Mouse (Mus musculus): ENCODE data around the gene Tpd52l1. TPM values are rescaled to one million over a fixed set of nuclear protein-coding genes. Genes with fewer than 3 reads are reported as not detected.

The Tpd52l1 gene
- polyA plus RNA-seq, 1 experiment = 25.1 TPM

GRCm38 (mm10) chr10:31354886-31355461, 90.8 kb downstream of the Tpd52l1 start:
- H3K9ac ChIP-seq (ENCODE audit: low read depth, poor library complexity, severe bottlenecking) = no peak overlapping the region

GRCm38 (mm10) chr10:31354141-31354540, 91.6 kb downstream of the Tpd52l1 start:
- Histone ChIP-seq H3K4me1 (ENCODE audit: control insufficient read depth, insufficient read depth, low read length) (no peaks in the 10 kb centered on the region), H3K4me3 (ENCODE audit: low read depth, low read length) (no peak overlapping the region), H3K27me3 (ENCODE audit: control insufficient read depth, insufficient read depth, low read length, poor library complexity, severe bottlenecking) (no peaks in the 10 kb centered on the region), H3K9me3 (replicated peaks; ENCODE audit: control insufficient read depth, insufficient read depth, low read length, poor library complexity, severe bottlenecking) (peaks cover 5% of the 10 kb centered on the region), H3K36me3 (ENCODE audit: control insufficient read depth, insufficient read depth, low read length, poor library complexity, severe bottlenecking) (no peaks in the 10 kb centered on the region; the same call in 1 of the 2 replicates), H3K27ac (ENCODE audit: insufficient read depth, low read length) (no peak overlapping the region), H3K9ac (ENCODE audit: low read depth, poor library complexity, severe bottlenecking) (no peak overlapping the region)
- TF ChIP-seq CTCF (IDR thresholded peaks at IDR 0.05; ENCODE audit: low read depth, low read length) (no peak), EP300 (IDR thresholded peaks at IDR 0.05; ENCODE audit: insufficient read depth, low read depth, low read length) (no peak), POLR2A (IDR thresholded peaks at IDR 0.05; ENCODE audit: insufficient read depth, low read length) (no peak)

More at GRCm38 (mm10) chr10:31354886-31355461, 90.8 kb downstream of the Tpd52l1 start:
- Histone ChIP-seq H3K4me3 (ENCODE audit: low read depth, low read length) (no peak overlapping the region), H3K27me3 (ENCODE audit: control insufficient read depth, insufficient read depth, low read length, poor library complexity, severe bottlenecking) (no peaks in the 10 kb centered on the region), H3K4me1 (ENCODE audit: control insufficient read depth, insufficient read depth, low read length) (no peaks in the 10 kb centered on the region), H3K9me3 (replicated peaks; ENCODE audit: control insufficient read depth, insufficient read depth, low read length, poor library complexity, severe bottlenecking) (peaks cover 5% of the 10 kb centered on the region), H3K27ac (ENCODE audit: insufficient read depth, low read length) (no peak overlapping the region), H3K36me3 (ENCODE audit: control insufficient read depth, insufficient read depth, low read length, poor library complexity, severe bottlenecking) (no peaks in the 10 kb centered on the region; the same call in 1 of the 2 replicates)
- TF ChIP-seq EP300 (IDR thresholded peaks at IDR 0.05; ENCODE audit: insufficient read depth, low read depth, low read length) = no peak
- no peak for TF ChIP-seq CTCF (IDR thresholded peaks at IDR 0.05; ENCODE audit: low read depth, low read length)
- TF ChIP-seq POLR2A (IDR thresholded peaks at IDR 0.05; ENCODE audit: insufficient read depth, low read length) = no peak

DNA sequence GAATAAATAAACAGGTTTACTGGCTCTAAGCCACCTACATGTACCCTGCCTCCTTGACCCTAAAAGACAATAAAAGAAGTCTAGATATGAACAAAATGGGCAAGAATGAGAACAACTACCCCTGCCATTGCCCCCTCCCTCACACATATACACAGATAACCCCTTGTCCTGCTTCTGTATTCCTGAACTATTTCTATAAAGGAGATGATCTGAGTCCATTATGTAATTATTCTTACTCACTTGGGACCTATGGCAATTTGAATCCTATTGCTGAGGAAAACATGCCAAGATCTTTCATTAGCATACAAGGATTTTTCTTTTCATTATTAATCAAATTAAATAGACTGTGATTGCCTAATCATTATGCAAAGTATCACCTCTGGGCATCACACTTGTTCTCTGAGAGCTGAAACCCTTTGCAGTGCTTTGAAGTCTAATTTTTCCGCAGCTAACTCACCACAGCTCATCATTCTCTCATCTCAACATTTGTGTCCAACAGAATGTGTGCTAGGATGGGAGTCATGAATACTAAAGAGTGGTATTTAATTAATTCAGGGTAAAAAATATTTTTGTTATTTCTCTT, 92.8 kb downstream of the Tpd52l1 start:
- Histone ChIP-seq H3K9ac (ENCODE audit: low read depth, poor library complexity, severe bottlenecking) (no peak overlapping the region), H3K4me1 (ENCODE audit: control insufficient read depth, insufficient read depth, low read length) (no peaks in the 10 kb centered on the region), H3K4me3 (ENCODE audit: low read depth, low read length) (no peak overlapping the region), H3K27me3 (ENCODE audit: control insufficient read depth, insufficient read depth, low read length, poor library complexity, severe bottlenecking) (no peaks in the 10 kb centered on the region), H3K27ac (ENCODE audit: insufficient read depth, low read length) (no peak overlapping the region), H3K36me3 (ENCODE audit: control insufficient read depth, insufficient read depth, low read length, poor library complexity, severe bottlenecking) (no peaks in the 10 kb centered on the region; the same call in 1 of the 2 replicates), H3K9me3 (replicated peaks; ENCODE audit: control insufficient read depth, insufficient read depth, low read length, poor library complexity, severe bottlenecking) (no peaks in the 10 kb centered on the region; the same call in none of the 2 replicates)
- no peak for TF ChIP-seq CTCF (IDR thresholded peaks at IDR 0.05; ENCODE audit: low read depth, low read length)
- no peak for TF ChIP-seq EP300 (IDR thresholded peaks at IDR 0.05; ENCODE audit: insufficient read depth, low read depth, low read length)
- no peak for TF ChIP-seq POLR2A (IDR thresholded peaks at IDR 0.05; ENCODE audit: insufficient read depth, low read length)

GRCm38 (mm10) chr10:31351056-31351455, 94.7 kb downstream of the Tpd52l1 start:
- Histone ChIP-seq H3K27me3 (ENCODE audit: control insufficient read depth, insufficient read depth, low read length, poor library complexity, severe bottlenecking) (no peaks in the 10 kb centered on the region), H3K4me1 (ENCODE audit: control insufficient read depth, insufficient read depth, low read length) (no peaks in the 10 kb centered on the region), H3K4me3 (ENCODE audit: low read depth, low read length) (no peak overlapping the region)

GRCm38 (mm10) chr10:31346401-31346800, 99.4 kb downstream of the Tpd52l1 start:
- H3K27ac ChIP-seq (ENCODE audit: insufficient read depth, low read length) = no peak overlapping the region
- H3K27me3 ChIP-seq (ENCODE audit: control insufficient read depth, insufficient read depth, low read length, poor library complexity, severe bottlenecking) = no peaks in the 10 kb centered on the region
- no peaks in the 10 kb centered on the region for H3K9me3 ChIP-seq (replicated peaks; ENCODE audit: control insufficient read depth, insufficient read depth, low read length, poor library complexity, severe bottlenecking)
- no peak overlapping the region for H3K4me3 ChIP-seq (ENCODE audit: low read depth, low read length)
- TF ChIP-seq EP300 (IDR thresholded peaks at IDR 0.05; ENCODE audit: insufficient read depth, low read depth, low read length) (no peak), CTCF (IDR thresholded peaks at IDR 0.05; ENCODE audit: low read depth, low read length) (no peak), POLR2A (IDR thresholded peaks at IDR 0.05; ENCODE audit: insufficient read depth, low read length) (no peak)
- no peak overlapping the region for H3K9ac ChIP-seq (ENCODE audit: low read depth, poor library complexity, severe bottlenecking)
- no peaks in the 10 kb centered on the region for H3K36me3 ChIP-seq (ENCODE audit: control insufficient read depth, insufficient read depth, low read length, poor library complexity, severe bottlenecking)
- H3K4me1 ChIP-seq (ENCODE audit: control insufficient read depth, insufficient read depth, low read length) = no peaks in the 10 kb centered on the region

More at GRCm38 (mm10) chr10:31351056-31351455, 94.7 kb downstream of the Tpd52l1 start:
- no peak overlapping the region for H3K27ac ChIP-seq (ENCODE audit: insufficient read depth, low read length)
- H3K9ac ChIP-seq (ENCODE audit: low read depth, poor library complexity, severe bottlenecking) = no peak overlapping the region
- no peaks in the 10 kb centered on the region for H3K9me3 ChIP-seq (replicated peaks; ENCODE audit: control insufficient read depth, insufficient read depth, low read length, poor library complexity, severe bottlenecking)
- TF ChIP-seq EP300 (IDR thresholded peaks at IDR 0.05; ENCODE audit: insufficient read depth, low read depth, low read length) (no peak), POLR2A (IDR thresholded peaks at IDR 0.05; ENCODE audit: insufficient read depth, low read length) (no peak), CTCF (IDR thresholded peaks at IDR 0.05; ENCODE audit: low read depth, low read length) (no peak)
- H3K36me3 ChIP-seq (ENCODE audit: control insufficient read depth, insufficient read depth, low read length, poor library complexity, severe bottlenecking) = no peaks in the 10 kb centered on the region

- Histone ChIP-seq H3K27me3 (ENCODE audit: control insufficient read depth, insufficient read depth, low read length, poor library complexity, severe bottlenecking) (no peaks in the 10 kb centered on the region), H3K27ac (ENCODE audit: insufficient read depth, low read length) (no peak overlapping the region), H3K4me3 (ENCODE audit: low read depth, low read length) (no peak overlapping the region), H3K9me3 (replicated peaks; ENCODE audit: control insufficient read depth, insufficient read depth, low read length, poor library complexity, severe bottlenecking) (no peaks in the 10 kb centered on the region), H3K9ac (ENCODE audit: low read depth, poor library complexity, severe bottlenecking) (no peak overlapping the region), H3K36me3 (ENCODE audit: control insufficient read depth, insufficient read depth, low read length, poor library complexity, severe bottlenecking) (no peaks in the 10 kb centered on the region), H3K4me1 (ENCODE audit: control insufficient read depth, insufficient read depth, low read length) (no peaks in the 10 kb centered on the region)
- TF ChIP-seq POLR2A (IDR thresholded peaks at IDR 0.05; ENCODE audit: insufficient read depth, low read length) (no peak), CTCF (IDR thresholded peaks at IDR 0.05; ENCODE audit: low read depth, low read length) (no peak), EP300 (IDR thresholded peaks at IDR 0.05; ENCODE audit: insufficient read depth, low read depth, low read length) (no peak)
Observed at GRCm38 (mm10) chr10:31336432-31336831, 109.3 kb downstream of the Tpd52l1 start.

Data from ES-Bruce4 (cell line).